ENCODE assay signal across 14 mouse cellular contexts in the genomic region with DNA sequence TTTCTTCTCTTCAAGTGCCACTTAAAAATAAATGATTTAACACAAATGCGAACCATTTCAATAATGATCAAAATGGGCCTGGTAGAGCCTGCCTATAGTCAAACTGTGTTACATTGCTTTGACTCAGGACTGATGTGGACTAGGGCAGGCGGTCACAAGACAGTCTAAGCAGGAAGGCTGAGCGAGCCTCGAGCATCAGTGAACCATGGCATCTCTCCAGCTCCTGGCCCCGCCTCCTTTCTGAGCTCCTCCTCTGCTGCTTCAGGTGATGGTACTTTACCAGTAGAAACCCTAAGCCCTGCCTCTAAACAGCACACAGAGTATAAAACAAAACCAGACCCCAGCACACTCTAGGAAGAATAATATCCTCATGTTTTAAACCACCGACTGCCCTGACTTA. TPM values are rescaled to one million over a fixed set of nuclear protein-coding genes. Genes with fewer than 3 reads are reported as not detected.
DNase-seq lines count a peak whose midpoint lies in the region; ATAC-seq lines count a peak whose summit lies in the region.
"Had no signal": no experiment of that assay in that cellular context is flagged by ENCODE, and none has a peak within 500 bp of the region (broad histone marks: within the 10 kb centered on the region; RNA-seq: fewer than 3 reads in every experiment).

No protein-coding gene starts in this region.

- peak; percentile 55; the same call in 1 of the 2 replicates for ATAC-seq in monocyte, adult 5-6 weeks (replicated peaks; ENCODE audit: insufficient number of reproducible peaks, low FRiP score, low TSS enrichment, poor library complexity, severe bottlenecking)
- no peak for ATAC-seq in erythroid progenitor cell, adult 5-6 weeks (replicated peaks; ENCODE audit: low FRiP score, poor library complexity, severe bottlenecking)
- ATAC-seq: CD4-positive, CD25-positive, alpha-beta regulatory T cell, adult 4 months; hindbrain, embryonic 16.5 days had no signal

- peak; percentile 79 to 85 for DNase-seq in B cell, adult 2 months
- peak; percentile 25 for DNase-seq in ZHBTc4 (ENCODE audit: low read depth, low spot score)
- peak; percentile 61 for DNase-seq in kidney, postnatal 14 days
- no peak for DNase-seq in right cerebral cortex, postnatal 4 days
- DNase-seq in retina, postnatal 1 day, result no peak
- DNase-seq in thymus, postnatal 25 days, result no peak
- DNase-seq: adrenal gland, postnatal 14 days; heart, adult 18-20 months; heart, postnatal 10 days; midbrain, embryonic 14.5 days had no signal

RNA-seq across cellular contexts. Expression of a gene that starts 36.3 kb away (rescaled TPM):
- 201 to 235 TPM (median 234 TPM) in 3 replicates for total RNA-seq in monocyte, adult 5-6 weeks (2017)
- 405 and 417 TPM in 2 replicates for total RNA-seq in erythroid progenitor cell, adult 5-6 weeks (2015; ENCODE audit: low replicate concordance)
- total RNA-seq in erythroid progenitor cell, adult 5-6 weeks (2017; ENCODE audit: low replicate concordance), result 704 and 813 TPM in 2 replicates

Comparison
In these comparisons a context has a peak if more than half of its experiments do, and no peak if none do; other contexts are left out.
1. DNase-seq: peak in B cell, adult 2 months (2 of 2), ZHBTc4 (single experiment) and kidney, postnatal 14 days (single experiment); none in right cerebral cortex, postnatal 4 days (single experiment), retina, postnatal 1 day (single experiment) and thymus, postnatal 25 days (single experiment).